Mouse (Mus musculus) sigmoid colon, adult 10 weeks (tissue): ENCODE results near the gene Eps8. TPM values are rescaled to one million over a fixed set of nuclear protein-coding genes. Genes with fewer than 3 reads are reported as not detected.

Experiments used
- polyA plus RNA-seq: library from polyadenylated mRNA; stranded (reverse); fragments of 350-450 nt; fragmentation: Illumina TruSeq; extraction: RNeasy Lipid Tissue Mini Kit (QIAGEN cat#74804); gene quantifications from one replicate; pipeline ENCODE4 v1.2.3, GENCODE M21; 2014; ENCODE audit warnings: low read depth, low replicate concordance

The Eps8 gene
- 168 TPM for polyA plus RNA-seq

DNA sequence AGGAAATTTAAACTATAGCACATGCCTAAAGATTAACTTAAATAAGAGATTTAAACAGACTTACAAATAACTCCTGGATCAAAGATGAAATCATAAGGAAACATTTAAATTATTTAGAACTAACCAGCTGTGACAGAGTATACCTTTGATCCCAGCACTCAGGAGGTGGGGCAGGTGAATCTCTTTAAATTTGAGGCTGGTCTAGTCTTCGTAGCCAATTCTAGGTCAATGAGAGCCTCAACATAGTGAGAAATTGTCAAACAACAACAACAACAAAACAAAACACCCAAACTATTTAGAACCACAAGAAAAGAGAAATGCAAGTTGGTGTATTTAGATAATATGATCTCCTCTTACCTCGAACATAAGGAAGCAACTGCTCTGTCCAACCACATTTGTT is at the start of gene Eps8:
TSS of gene Eps8 (minus strand) at position 101 of the 400 bp plus-strand sequence.

Other genes starting within 250 kb of the Eps8 start
- 126 TPM for gene Strap, start 80.2 kb upstream of the Eps8 start, polyA plus RNA-seq
- 90.7 TPM for gene Dera, start 99.7 kb upstream of the Eps8 start, polyA plus RNA-seq